Mouse (Mus musculus): ENCODE results near the gene Tnrc6c. TPM values are rescaled to one million over a fixed set of nuclear protein-coding genes. Genes with fewer than 3 reads are reported as not detected.
A peak's percentile ranks its signal among the peaks of the same experiment; 100 is the strongest.

The Tnrc6c gene
- polyA plus RNA-seq, 1 experiment from 2014 or later, result 3.0 TPM

- no peaks in the 10 kb centered on the region for H3K9me3 ChIP-seq (ENCODE audit: low read length)
- peaks cover 30% of the 10 kb centered on the region for H3K4me1 ChIP-seq (ENCODE audit: insufficient read depth)
- H3K4me2 ChIP-seq (ENCODE audit: low read depth, low read length), result peak overlapping the region; percentile 97
- peak; percentile 1 for ATAC-seq
- DNase-seq, result no peak
- WGBS (ENCODE audit: insufficient replicate concordance), result 0% methylated on average over 17 of the region's 17 CpGs
- H3K36me3 ChIP-seq (replicated peaks; ENCODE audit: insufficient read depth, low read length), result peaks cover 48% of the 10 kb centered on the region
- peak overlapping the region; percentile 97 for H3K27ac ChIP-seq (ENCODE audit: low read depth)
- peak overlapping the region; percentile 82 for H3K4me3 ChIP-seq (ENCODE audit: low read depth, low read length)
- no peak for TF ChIP-seq EP300 (IDR thresholded peaks at IDR 0.05; ENCODE audit: low read depth)
- TF ChIP-seq CTCF (IDR thresholded peaks at IDR 0.05; ENCODE audit: low read depth), result no peak
- H3K9ac ChIP-seq (replicated peaks), result peak overlapping the region; percentile 85
- no peaks in the 10 kb centered on the region for H3K27me3 ChIP-seq (ENCODE audit: insufficient read depth, low read length)
Observed at GRCm38 (mm10) chr11:117780199-117780515, 126.1 kb downstream of the Tnrc6c start.

DNA sequence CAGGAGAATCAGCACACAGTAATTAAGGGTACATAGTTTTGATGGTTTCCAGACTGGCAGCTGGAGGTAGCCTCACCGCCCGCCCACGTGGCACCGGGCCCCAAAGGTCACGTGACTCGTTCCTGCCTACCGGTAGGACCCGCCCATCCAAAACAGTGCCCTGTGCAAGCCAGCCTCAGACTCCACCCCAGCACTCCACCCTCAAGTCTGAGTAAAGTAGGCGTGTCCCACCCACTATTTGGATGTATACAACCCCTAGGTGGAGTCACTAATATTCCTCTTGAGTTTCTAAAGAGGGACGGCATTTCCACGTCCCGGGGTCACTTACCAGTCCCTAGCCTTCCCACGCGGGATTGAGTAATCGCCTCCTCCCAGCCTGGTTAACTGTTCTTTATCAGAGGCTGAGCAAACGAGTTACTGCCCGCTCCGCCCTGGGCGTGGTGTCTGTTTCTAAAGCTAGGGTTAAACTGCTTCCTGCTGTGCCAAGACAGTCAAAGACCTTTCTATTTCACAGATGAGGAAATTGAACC lies 126.6 kb downstream of the Tnrc6c start:
- H3K4me3 ChIP-seq (ENCODE audit: low read depth, low read length), result peak overlapping the region; percentile 82
- 0% methylated on average over 19 of the region's 19 CpGs for WGBS (ENCODE audit: insufficient replicate concordance)
- H3K27ac ChIP-seq (ENCODE audit: low read depth), result peak overlapping the region; percentile 97
- H3K9ac ChIP-seq (replicated peaks), result peak overlapping the region; percentile 89
- H3K36me3 ChIP-seq (replicated peaks; ENCODE audit: insufficient read depth, low read length), result peaks cover 48% of the 10 kb centered on the region
- peak; percentile 79 for ATAC-seq
- DNase-seq, result peak; percentile 95
- no peaks in the 10 kb centered on the region for H3K27me3 ChIP-seq (ENCODE audit: insufficient read depth, low read length)
- H3K4me1 ChIP-seq (ENCODE audit: insufficient read depth), result peaks cover 30% of the 10 kb centered on the region
- H3K9me3 ChIP-seq (ENCODE audit: low read length), result no peaks in the 10 kb centered on the region
- peak; percentile 50 for TF ChIP-seq CTCF (IDR thresholded peaks at IDR 0.05; ENCODE audit: low read depth)
- peak; percentile 95 for TF ChIP-seq EP300 (IDR thresholded peaks at IDR 0.05; ENCODE audit: low read depth)
- H3K4me2 ChIP-seq (ENCODE audit: low read depth, low read length), result peak overlapping the region; percentile 97

DNA sequence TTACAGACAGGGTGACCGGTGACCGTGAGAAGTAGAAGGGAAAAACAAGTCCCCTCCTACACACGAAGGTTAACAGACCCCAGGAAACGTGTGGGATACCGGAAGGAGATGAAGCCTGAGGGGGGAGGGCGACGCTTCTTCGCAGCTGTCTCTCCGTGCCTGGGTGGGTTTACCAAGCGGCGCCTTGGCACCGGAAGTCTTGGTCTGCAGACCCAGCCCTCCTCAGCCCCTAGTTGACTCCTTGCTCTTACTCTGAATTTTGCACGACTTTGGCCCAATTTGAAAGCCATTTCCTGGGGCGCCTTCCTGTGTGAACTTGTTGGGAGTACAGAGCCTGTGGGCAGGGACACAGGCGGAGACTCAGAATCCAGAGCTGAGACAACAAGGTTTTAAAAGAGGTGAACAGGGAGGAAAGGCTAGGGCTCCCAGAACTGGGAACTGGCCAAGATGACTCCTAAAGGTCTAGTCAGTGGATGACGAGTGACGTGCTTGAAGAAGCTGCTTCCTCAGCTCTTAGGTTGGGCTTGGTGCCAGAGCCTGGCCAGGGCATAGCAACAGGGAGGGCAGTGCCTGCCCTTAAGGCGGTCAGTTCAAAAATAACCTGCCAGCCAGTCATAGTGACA lies 127.2 kb downstream of the Tnrc6c start:
- H3K4me1 ChIP-seq (ENCODE audit: insufficient read depth), result peaks cover 30% of the 10 kb centered on the region
- H3K27me3 ChIP-seq (ENCODE audit: insufficient read depth, low read length), result no peaks in the 10 kb centered on the region
- no peak for TF ChIP-seq CTCF (IDR thresholded peaks at IDR 0.05; ENCODE audit: low read depth)
- no peak for TF ChIP-seq EP300 (IDR thresholded peaks at IDR 0.05; ENCODE audit: low read depth)
- DNase-seq (peak; percentile 79), ATAC-seq (peak; percentile 18)
- peak overlapping the region; percentile 97 for H3K4me2 ChIP-seq (ENCODE audit: low read depth, low read length)
- WGBS (ENCODE audit: insufficient replicate concordance), result 9% methylated on average over 18 of the region's 18 CpGs
- peak overlapping the region; percentile 89 for H3K9ac ChIP-seq (replicated peaks)
- no peaks in the 10 kb centered on the region for H3K9me3 ChIP-seq (ENCODE audit: low read length)
- peak overlapping the region; percentile 97 for H3K27ac ChIP-seq (ENCODE audit: low read depth)
- peaks cover 44% of the 10 kb centered on the region for H3K36me3 ChIP-seq (replicated peaks; ENCODE audit: insufficient read depth, low read length)
- peak overlapping the region; percentile 82 for H3K4me3 ChIP-seq (ENCODE audit: low read depth, low read length)

GRCm38 (mm10) chr11:117781993-117782704 lies 128.1 kb downstream of the Tnrc6c start, which contains the start of the genes Tmc8 and Tmc6:
Tmc8 (plus strand) TSS chr11:117782076.
Tmc6 (minus strand) TSS chr11:117782198.
- Histone ChIP-seq H3K4me2 (ENCODE audit: low read depth, low read length) (peak within 1 kb of the TSS; percentile 97), H3K4me3 (ENCODE audit: low read depth, low read length) (peak within 1 kb of the TSS; percentile 82), H3K9me3 (ENCODE audit: low read length) (no peaks in the 10 kb centered on the region), H3K27ac (ENCODE audit: low read depth) (peak within 1 kb of the TSS; percentile 97), H3K9ac (replicated peaks) (peak within 1 kb of the TSS; percentile 89), H3K27me3 (ENCODE audit: insufficient read depth, low read length) (no peaks in the 10 kb centered on the region), H3K36me3 (replicated peaks; ENCODE audit: insufficient read depth, low read length) (peaks cover 40% of the 10 kb centered on the region), H3K4me1 (ENCODE audit: insufficient read depth) (peaks cover 27% of the 10 kb centered on the region)
- DNase-seq (peak; percentile 80), ATAC-seq (peak; percentile 13)
- no peak for TF ChIP-seq CTCF (IDR thresholded peaks at IDR 0.05; ENCODE audit: low read depth)
- TF ChIP-seq EP300 (IDR thresholded peaks at IDR 0.05; ENCODE audit: low read depth), result no peak; the same call in 1 of the 2 replicates
- WGBS (ENCODE audit: insufficient replicate concordance), result 14% methylated on average over 22 of the region's 24 CpGs

GRCm38 (mm10) chr11:117782705-117783034 lies 128.6 kb downstream of the Tnrc6c start:
- H3K4me2 ChIP-seq (ENCODE audit: low read depth, low read length), result peak overlapping the region; percentile 97
- H3K27ac ChIP-seq (ENCODE audit: low read depth), result peak overlapping the region; percentile 97
- no peaks in the 10 kb centered on the region for H3K9me3 ChIP-seq (ENCODE audit: low read length)
- H3K4me3 ChIP-seq (ENCODE audit: low read depth, low read length), result peak overlapping the region; percentile 82
- ATAC-seq (no peak), DNase-seq (no peak)
- 18% methylated on average over 9 of the region's 9 CpGs for WGBS (ENCODE audit: insufficient replicate concordance)
- no peak for TF ChIP-seq CTCF (IDR thresholded peaks at IDR 0.05; ENCODE audit: low read depth)
- no peak for TF ChIP-seq EP300 (IDR thresholded peaks at IDR 0.05; ENCODE audit: low read depth)
- H3K4me1 ChIP-seq (ENCODE audit: insufficient read depth), result peaks cover 22% of the 10 kb centered on the region
- peaks cover 40% of the 10 kb centered on the region for H3K36me3 ChIP-seq (replicated peaks; ENCODE audit: insufficient read depth, low read length)
- peak overlapping the region; percentile 89 for H3K9ac ChIP-seq (replicated peaks)
- no peaks in the 10 kb centered on the region for H3K27me3 ChIP-seq (ENCODE audit: insufficient read depth, low read length)

DNA sequence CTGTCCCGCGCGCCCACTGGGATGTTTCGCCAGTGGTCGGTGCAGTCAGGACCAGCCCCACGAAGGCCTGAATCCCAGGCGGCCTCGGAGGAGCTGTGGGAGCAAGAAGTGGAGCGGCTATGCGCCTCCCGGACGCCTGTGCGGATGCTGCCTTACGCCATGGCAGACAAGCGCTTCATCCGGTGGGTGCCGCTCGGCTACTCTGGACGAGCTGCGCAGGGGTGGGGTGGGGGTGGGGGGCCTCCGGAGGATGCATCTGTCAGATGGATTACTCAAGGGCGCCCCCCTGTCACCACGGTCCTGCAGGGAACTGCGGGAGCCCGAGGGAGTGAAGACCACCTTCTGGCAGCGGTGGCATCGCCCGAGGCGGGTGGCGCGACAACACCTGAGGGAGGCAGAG lies 129.0 kb downstream of the Tnrc6c start:
- peak overlapping the region; percentile 97 for H3K27ac ChIP-seq (ENCODE audit: low read depth)
- DNase-seq (peak; percentile 86), ATAC-seq (no peak)
- H3K27me3 ChIP-seq (ENCODE audit: insufficient read depth, low read length), result no peaks in the 10 kb centered on the region
- H3K4me1 ChIP-seq (ENCODE audit: insufficient read depth), result peaks cover 18% of the 10 kb centered on the region
- H3K9ac ChIP-seq (replicated peaks), result peak overlapping the region; percentile 89
- H3K36me3 ChIP-seq (replicated peaks; ENCODE audit: insufficient read depth, low read length), result peaks cover 36% of the 10 kb centered on the region
- peak overlapping the region; percentile 97 for H3K4me2 ChIP-seq (ENCODE audit: low read depth, low read length)
- WGBS (ENCODE audit: insufficient replicate concordance), result 2% methylated on average over 31 of the region's 31 CpGs
- TF ChIP-seq EP300 (IDR thresholded peaks at IDR 0.05; ENCODE audit: low read depth) (no peak), CTCF (IDR thresholded peaks at IDR 0.05; ENCODE audit: low read depth) (peak; percentile 65)
- H3K4me3 ChIP-seq (ENCODE audit: low read depth, low read length), result peak overlapping the region; percentile 82
- no peaks in the 10 kb centered on the region for H3K9me3 ChIP-seq (ENCODE audit: low read length)

Data from liver, postnatal 0 days (tissue).